Mouse (Mus musculus) limb, embryonic 10.5 days (tissue): ENCODE data around the gene Dph3. TPM values are rescaled to one million over a fixed set of nuclear protein-coding genes. Genes with fewer than 3 reads are reported as not detected.
A peak's percentile ranks its signal among the peaks of the same experiment; 100 is the strongest.
"Not testable (repeated sequence)": the region's sequence is repeated elsewhere in the genome, so short reads cannot be mapped to it uniquely, and the experiment has no call there.

ENCODE experiments used
- DNase-seq: peaks from one replicate; pipeline ENCODE4 v3.0.0-alpha.2; 2017; ENCODE audit warnings: low spot score
- H3K27ac ChIP-seq: fragments of 300-500 bp; sonication (generic); 2 replicates; pipeline ENCODE4 v1.5.1; 2016; ENCODE audit warnings: mild to moderate bottlenecking
- H3K27me3 ChIP-seq: fragments of 300-500 bp; sonication (generic); 2 replicates; pipeline ENCODE4 v1.6.1; 2016; ENCODE audit warnings: low read depth, mild to moderate bottlenecking; ENCODE audit not compliant: poor library complexity, severe bottlenecking
- H3K36me3 ChIP-seq: fragments of 300-500 bp; sonication (generic); 2 replicates; pipeline ENCODE4 v1.6.1; 2016; ENCODE audit warnings: mild to moderate bottlenecking, moderate library complexity
- H3K4me1 ChIP-seq: fragments of 300-500 bp; sonication (generic); 2 replicates; pipeline ENCODE4 v1.6.1; 2016
- H3K4me3 ChIP-seq: fragments of 300-500 bp; sonication (generic); 2 replicates; pipeline ENCODE4 v1.5.1; 2016; ENCODE audit warnings: mild to moderate bottlenecking, moderate library complexity
- H3K9me3 ChIP-seq: fragments of 300-500 bp; sonication (generic); replicated peaks from 2 replicates; pipeline ENCODE4 v1.6.1; 2016; ENCODE audit warnings: mild to moderate bottlenecking
- WGBS: fragments of 180-500 bp; shearing (Covaris S2); methylation state at CpG from one replicate; pipeline ENCODE4 v1.1.7; 2016; 5-methylcytosine and 5-hydroxymethylcytosine counted together
- polyA plus RNA-seq: library from polyadenylated mRNA; unstranded; fragments of >200 nt; fragmentation: Nextera tagmentation; extraction: Ambion mirVana; gene quantifications from 2 replicates; pipeline ENCODE4 v1.2.1, GENCODE M21; 2016

Dph3 gene
- 81.4 and 103 TPM in 2 replicates for polyA plus RNA-seq

GRCm38 (mm10) chr14:32085486-32086201 is at the start of gene Dph3:
TSS of gene Dph3 (minus strand) at chr14:32085729.
- Histone ChIP-seq H3K27ac (peak within 1 kb of the TSS; percentile 85), H3K4me3 (peak within 1 kb of the TSS; percentile 63), H3K27me3 (no peaks in the 10 kb centered on the region), H3K9me3 (no peaks in the 10 kb centered on the region), H3K4me1 (peaks cover 30% of the 10 kb centered on the region), H3K36me3 (peaks cover 29% of the 10 kb centered on the region)
- peak; percentile 99 for DNase-seq
- WGBS, result under 1% methylated on average over 43 of the region's 43 CpGs

GRCm38 (mm10) chr14:32134293-32134692 is 48.8 kb upstream of the Dph3 start:
- no peaks in the 10 kb centered on the region for H3K36me3 ChIP-seq
- no peaks in the 10 kb centered on the region for H3K27me3 ChIP-seq
- peaks cover 4% of the 10 kb centered on the region for H3K4me1 ChIP-seq
- 39% methylated on average over 2 of the region's 2 CpGs for WGBS
- H3K4me3 ChIP-seq, result no peak overlapping the region
- H3K27ac ChIP-seq, result no peak overlapping the region
- no peak for DNase-seq
- H3K9me3 ChIP-seq, result no peaks in the 10 kb centered on the region

- Histone ChIP-seq H3K4me3 (no peak overlapping the region), H3K9me3 (no peaks in the 10 kb centered on the region), H3K27me3 (no peaks in the 10 kb centered on the region), H3K27ac (no peak overlapping the region), H3K4me1 (peaks cover 4% of the 10 kb centered on the region), H3K36me3 (no peaks in the 10 kb centered on the region)
- no peak for DNase-seq
- 93% methylated on average over 4 of the region's 4 CpGs for WGBS
These were observed 46.3 kb upstream of the Dph3 start for GRCm38 (mm10) chr14:32131836-32132235.

- DNase-seq, result no peak
These were observed 42.9 kb upstream of the Dph3 start for GRCm38 (mm10) chr14:32128409-32128808.

GRCm38 (mm10) chr14:32125256-32125655 is 39.7 kb upstream of the Dph3 start:
- H3K4me1 ChIP-seq, H3K27me3 ChIP-seq, H3K27ac ChIP-seq, DNase-seq, H3K36me3 ChIP-seq, H3K4me3 ChIP-seq, H3K9me3 ChIP-seq: not testable (repeated sequence)
- WGBS, result 83% methylated on average over 5 of the region's 5 CpGs

More at GRCm38 (mm10) chr14:32128409-32128808, 42.9 kb upstream of the Dph3 start:
- H3K36me3 ChIP-seq, result no peaks in the 10 kb centered on the region
- H3K4me1 ChIP-seq, result no peaks in the 10 kb centered on the region
- no peak overlapping the region for H3K27ac ChIP-seq
- H3K4me3 ChIP-seq, result no peak overlapping the region
- H3K27me3 ChIP-seq, result no peaks in the 10 kb centered on the region
- H3K9me3 ChIP-seq, result no peaks in the 10 kb centered on the region
- WGBS, result 82% methylated on average over 5 of the region's 5 CpGs

GRCm38 (mm10) chr14:32124261-32124660 is 38.7 kb upstream of the Dph3 start:
- no peak for DNase-seq
- H3K9me3 ChIP-seq, result no peaks in the 10 kb centered on the region
- WGBS, result 86% methylated on average over 3 of the region's 3 CpGs
- no peaks in the 10 kb centered on the region for H3K36me3 ChIP-seq
- H3K27ac ChIP-seq, result no peak overlapping the region
- no peaks in the 10 kb centered on the region for H3K27me3 ChIP-seq
- peaks cover 9% of the 10 kb centered on the region for H3K4me1 ChIP-seq
- H3K4me3 ChIP-seq, result no peak overlapping the region

- no peak overlapping the region for H3K27ac ChIP-seq
- DNase-seq, result no peak
- WGBS, result 54% methylated on average over 2 of the region's 2 CpGs
These were observed 36.4 kb upstream of the Dph3 start for GRCm38 (mm10) chr14:32121920-32122315.

GRCm38 (mm10) chr14:32120940-32121919 is 35.7 kb upstream of the Dph3 start:
- Histone ChIP-seq H3K27me3 (no peaks in the 10 kb centered on the region), H3K27ac (no peak overlapping the region), H3K9me3 (no peaks in the 10 kb centered on the region), H3K4me3 (no peak overlapping the region), H3K36me3 (no peaks in the 10 kb centered on the region), H3K4me1 (peaks cover 9% of the 10 kb centered on the region)
- DNase-seq, result no peak
- 64% methylated on average over 11 of the region's 11 CpGs for WGBS

More at GRCm38 (mm10) chr14:32121920-32122315, 36.4 kb upstream of the Dph3 start:
- Histone ChIP-seq H3K9me3 (no peaks in the 10 kb centered on the region), H3K4me1 (peaks cover 9% of the 10 kb centered on the region), H3K27me3 (no peaks in the 10 kb centered on the region), H3K4me3 (no peak overlapping the region), H3K36me3 (no peaks in the 10 kb centered on the region)

GRCm38 (mm10) chr14:32112124-32112523 is 26.6 kb upstream of the Dph3 start:
- WGBS, result 95% methylated on average over 10 of the region's 10 CpGs
- not testable (repeated sequence) for H3K4me3 ChIP-seq, H3K9me3 ChIP-seq, H3K27ac ChIP-seq, H3K36me3 ChIP-seq, H3K4me1 ChIP-seq, DNase-seq, H3K27me3 ChIP-seq

- Histone ChIP-seq H3K27ac (no peak overlapping the region), H3K4me3 (no peak overlapping the region), H3K27me3 (no peaks in the 10 kb centered on the region), H3K36me3 (peaks cover 13% of the 10 kb centered on the region), H3K4me1 (no peaks in the 10 kb centered on the region), H3K9me3 (no peaks in the 10 kb centered on the region)
- WGBS, result 90% methylated on average over 4 of the region's 4 CpGs
- no peak for DNase-seq
These were observed 21.4 kb upstream of the Dph3 start for GRCm38 (mm10) chr14:32106911-32107310.

- Histone ChIP-seq H3K27me3 (no peaks in the 10 kb centered on the region), H3K9me3 (no peaks in the 10 kb centered on the region), H3K4me1 (no peaks in the 10 kb centered on the region), H3K27ac (no peak overlapping the region), H3K36me3 (peaks cover 22% of the 10 kb centered on the region), H3K4me3 (no peak overlapping the region)
- 61% methylated on average over 7 of the region's 7 CpGs for whole genome bisulfite sequencing
- DNase-seq, result no peak
These were observed 20.1 kb upstream of the Dph3 start for GRCm38 (mm10) chr14:32105663-32106062.

- Histone ChIP-seq H3K27me3 (no peaks in the 10 kb centered on the region), H3K4me1 (no peaks in the 10 kb centered on the region), H3K36me3 (peaks cover 43% of the 10 kb centered on the region), H3K9me3 (no peaks in the 10 kb centered on the region), H3K4me3 (no peak overlapping the region), H3K27ac (no peak overlapping the region)
- WGBS, result 81% methylated on average over 4 of the region's 4 CpGs
- no peak for DNase-seq
These were observed 18.0 kb upstream of the Dph3 start for GRCm38 (mm10) chr14:32103556-32103955.

GRCm38 (mm10) chr14:32098951-32099350 is 13.4 kb upstream of the Dph3 start:
- no peaks in the 10 kb centered on the region for H3K9me3 ChIP-seq
- H3K27me3 ChIP-seq, result no peaks in the 10 kb centered on the region
- H3K4me3 ChIP-seq, result no peak overlapping the region
- no peak for DNase-seq
- 98% methylated on average over 3 of the region's 3 CpGs for WGBS
- peaks cover 88% of the 10 kb centered on the region for H3K36me3 ChIP-seq
- H3K4me1 ChIP-seq, result no peaks in the 10 kb centered on the region
- no peak overlapping the region for H3K27ac ChIP-seq
